Mouse (Mus musculus): ENCODE data around the gene Prickle4. TPM values are rescaled to one million over a fixed set of nuclear protein-coding genes. Genes with fewer than 3 reads are reported as not detected.
"Not testable (repeated sequence)": the region's sequence is repeated elsewhere in the genome, so short reads cannot be mapped to it uniquely, and the experiment has no call there.

Gene Prickle4
- polyA plus RNA-seq, 1 experiment, result 1.5 TPM

DNA sequence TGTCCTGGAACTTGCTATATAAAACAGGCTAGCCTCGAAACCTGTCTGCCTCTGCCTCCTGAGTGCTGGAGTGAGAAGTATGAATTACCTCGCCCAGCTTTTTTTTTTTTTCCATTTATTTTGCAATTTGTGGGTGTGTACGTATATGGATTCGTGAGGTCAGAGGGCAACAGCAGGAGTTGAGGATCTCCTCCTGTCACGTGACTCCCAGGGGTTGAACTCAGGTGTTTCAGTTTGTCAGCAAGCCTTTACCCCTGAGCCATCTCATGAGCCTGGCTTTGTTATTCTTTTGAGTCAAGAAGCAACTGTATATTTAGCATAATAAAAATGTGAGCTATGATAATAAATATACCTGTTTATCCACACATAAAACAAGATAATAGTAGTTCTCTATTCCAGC lies 38.8 kb downstream of the Prickle4 start:
- TF ChIP-seq CTCF (IDR thresholded peaks at IDR 0.05; ENCODE audit: borderline replicate concordance, insufficient read depth, low read depth, low read length) (no peak), POLR2A (IDR thresholded peaks at IDR 0.05; ENCODE audit: borderline replicate concordance, insufficient read depth, low read length) (no peak)
- no peak overlapping the region for H3K27ac ChIP-seq (ENCODE audit: insufficient read depth, low read length)
- H3K4me3 ChIP-seq (replicated peaks; ENCODE audit: insufficient read depth, low read depth, low read length), result no peak overlapping the region
- no peaks in the 10 kb centered on the region for H3K4me1 ChIP-seq (ENCODE audit: control insufficient read depth, insufficient read depth, low read length)
- DNase-seq, result no peak
- no peaks in the 10 kb centered on the region for H3K27me3 ChIP-seq (ENCODE audit: control insufficient read depth, insufficient read depth, low read length)
- WGBS, result 81% methylated on average over 5 of the region's 5 CpGs

DNA sequence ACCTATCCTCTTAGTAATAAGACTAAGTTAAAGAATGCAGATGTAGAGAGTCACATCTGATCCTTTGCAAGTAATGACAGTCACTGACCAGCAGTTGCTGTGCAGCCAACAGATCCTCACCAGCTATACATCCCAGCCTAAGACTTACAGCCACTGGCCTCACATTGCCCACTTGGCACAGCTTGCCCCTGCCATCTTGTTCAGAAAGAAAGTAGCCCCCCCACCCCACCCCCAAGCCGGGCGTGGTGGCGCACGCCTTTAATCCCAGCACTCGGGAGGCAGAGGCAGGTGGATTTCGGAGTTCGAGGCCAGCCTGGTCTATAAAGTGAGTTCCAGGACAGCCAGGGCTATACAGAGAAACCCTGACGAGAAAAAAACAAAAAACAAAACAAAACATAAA lies 40.2 kb downstream of the Prickle4 start:
- WGBS, result 92% methylated on average over 8 of the region's 8 CpGs
- not testable (repeated sequence) for DNase-seq; H3K4me3 ChIP-seq (replicated peaks; ENCODE audit: insufficient read depth, low read depth, low read length); H3K27ac ChIP-seq (ENCODE audit: insufficient read depth, low read length); H3K27me3 ChIP-seq (ENCODE audit: control insufficient read depth, insufficient read depth, low read length); H3K4me1 ChIP-seq (ENCODE audit: control insufficient read depth, insufficient read depth, low read length)

DNA sequence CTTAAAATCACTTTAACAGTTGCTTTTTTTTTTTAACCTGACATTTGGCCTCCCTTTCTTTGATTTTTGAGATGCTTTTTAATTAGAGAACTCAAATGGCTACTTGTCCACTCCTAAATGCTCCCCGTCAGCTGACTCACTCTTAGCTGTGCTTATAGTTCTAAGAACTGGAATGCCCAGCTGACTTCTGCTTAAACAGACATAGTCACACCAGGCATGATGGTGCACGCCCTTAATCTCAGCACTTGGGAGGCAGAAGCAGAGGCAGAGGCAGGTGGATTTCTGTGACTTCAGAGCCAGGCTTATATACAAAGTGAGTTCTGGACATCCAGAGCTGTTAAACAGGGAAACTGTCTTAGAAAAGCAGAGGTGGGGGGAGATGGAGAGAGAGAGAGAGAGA lies 42.6 kb downstream of the Prickle4 start:
- DNase-seq, result no peak
- Histone ChIP-seq H3K4me3 (replicated peaks; ENCODE audit: insufficient read depth, low read depth, low read length) (no peak overlapping the region), H3K27ac (ENCODE audit: insufficient read depth, low read length) (no peak overlapping the region), H3K4me1 (ENCODE audit: control insufficient read depth, insufficient read depth, low read length) (no peaks in the 10 kb centered on the region), H3K27me3 (ENCODE audit: control insufficient read depth, insufficient read depth, low read length) (no peaks in the 10 kb centered on the region)
- TF ChIP-seq CTCF (IDR thresholded peaks at IDR 0.05; ENCODE audit: borderline replicate concordance, insufficient read depth, low read depth, low read length), result no peak
- WGBS, result 87% methylated on average over 2 of the region's 2 CpGs

DNA sequence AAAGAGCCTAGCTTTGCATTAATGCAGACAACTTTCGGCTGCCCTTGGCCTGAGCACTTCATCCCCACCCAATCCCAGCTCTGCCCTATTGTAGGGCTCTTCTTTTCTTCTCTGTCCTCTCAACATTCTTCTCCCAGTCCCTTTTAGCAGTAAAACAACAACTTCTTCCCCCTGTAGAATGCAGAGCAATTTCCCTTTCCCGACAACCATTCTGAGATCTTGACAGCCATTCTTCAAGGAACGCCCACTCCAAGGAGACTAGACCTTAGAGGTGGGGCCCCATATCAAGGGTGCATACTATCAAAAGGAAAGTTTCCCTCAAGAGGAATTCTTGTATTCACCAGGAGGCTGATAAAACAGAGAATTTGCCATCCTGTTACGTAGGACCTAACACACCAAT lies 45.6 kb downstream of the Prickle4 start:
- no peak for DNase-seq
- Histone ChIP-seq H3K4me1 (ENCODE audit: control insufficient read depth, insufficient read depth, low read length) (no peaks in the 10 kb centered on the region), H3K27me3 (ENCODE audit: control insufficient read depth, insufficient read depth, low read length) (no peaks in the 10 kb centered on the region), H3K27ac (ENCODE audit: insufficient read depth, low read length) (no peak overlapping the region), H3K4me3 (replicated peaks; ENCODE audit: insufficient read depth, low read depth, low read length) (no peak overlapping the region)
- 68% methylated on average over 4 of the region's 4 CpGs for WGBS
- TF ChIP-seq CTCF (IDR thresholded peaks at IDR 0.05; ENCODE audit: borderline replicate concordance, insufficient read depth, low read depth, low read length) (no peak), POLR2A (IDR thresholded peaks at IDR 0.05; ENCODE audit: borderline replicate concordance, insufficient read depth, low read length) (no peak)

DNA sequence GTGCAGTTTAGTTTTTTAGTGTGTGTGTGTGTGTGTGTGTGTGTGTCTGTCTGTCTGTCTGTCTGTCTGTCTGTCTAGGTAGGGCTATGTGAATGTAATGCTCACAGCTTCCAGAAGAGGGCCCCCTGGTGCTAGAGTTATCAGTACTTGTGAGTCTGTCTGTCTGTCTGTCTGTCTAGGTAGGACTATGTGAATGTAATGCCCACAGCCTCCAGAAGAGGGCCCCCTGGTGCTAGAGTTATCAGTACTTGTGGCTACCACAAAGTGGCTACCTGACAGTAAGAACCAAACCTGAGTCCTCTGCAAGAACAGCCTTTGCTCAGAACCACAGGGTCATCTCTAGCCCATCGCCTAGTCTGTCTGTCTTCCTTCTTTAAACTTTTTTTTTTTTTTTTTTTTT lies 47.9 kb downstream of the Prickle4 start:
- Histone ChIP-seq H3K27me3 (ENCODE audit: control insufficient read depth, insufficient read depth, low read length) (no peaks in the 10 kb centered on the region), H3K27ac (ENCODE audit: insufficient read depth, low read length) (no peak overlapping the region), H3K4me3 (replicated peaks; ENCODE audit: insufficient read depth, low read depth, low read length) (no peak overlapping the region), H3K4me1 (ENCODE audit: control insufficient read depth, insufficient read depth, low read length) (no peaks in the 10 kb centered on the region)
- WGBS, result 67% methylated on average over 1 of the region's 1 CpGs
- TF ChIP-seq CTCF (IDR thresholded peaks at IDR 0.05; ENCODE audit: borderline replicate concordance, insufficient read depth, low read depth, low read length) (peak; percentile 34; the same call in 1 of the 2 replicates), POLR2A (IDR thresholded peaks at IDR 0.05; ENCODE audit: borderline replicate concordance, insufficient read depth, low read length) (no peak)
- DNase-seq, result peak; percentile 20 to 26

DNA sequence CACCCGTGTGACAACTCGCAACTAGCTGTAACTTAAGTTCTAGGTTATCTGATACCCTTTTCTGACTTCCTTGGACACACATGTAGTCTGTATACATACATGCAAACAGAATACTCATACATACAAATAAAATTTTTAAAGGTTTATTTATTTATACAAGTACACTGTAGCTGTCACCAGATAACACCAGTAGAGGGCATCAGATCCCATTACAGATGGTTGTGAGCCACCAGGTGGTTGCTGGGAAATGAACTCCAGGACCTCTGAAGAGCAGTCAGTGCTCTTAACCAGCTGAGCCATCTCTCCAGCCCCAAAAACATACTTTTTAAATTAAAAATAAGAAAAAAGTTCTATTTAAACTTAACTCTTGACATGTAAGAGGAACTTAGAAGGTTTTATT lies 51.5 kb downstream of the Prickle4 start:
- DNase-seq, result no peak
- Histone ChIP-seq H3K4me3 (replicated peaks; ENCODE audit: insufficient read depth, low read depth, low read length) (no peak overlapping the region), H3K27ac (ENCODE audit: insufficient read depth, low read length) (no peak overlapping the region), H3K27me3 (ENCODE audit: control insufficient read depth, insufficient read depth, low read length) (no peaks in the 10 kb centered on the region), H3K4me1 (ENCODE audit: control insufficient read depth, insufficient read depth, low read length) (no peaks in the 10 kb centered on the region)
- 88% methylated on average over 2 of the region's 2 CpGs for WGBS
- TF ChIP-seq POLR2A (IDR thresholded peaks at IDR 0.05; ENCODE audit: borderline replicate concordance, insufficient read depth, low read length), result no peak
- no peak for TF ChIP-seq CTCF (IDR thresholded peaks at IDR 0.05; ENCODE audit: borderline replicate concordance, insufficient read depth, low read depth, low read length)

Other genes starting within 250 kb of the Prickle4 start
- 30.7 and 32.0 TPM in 2 replicates for gene Taf8, start 192.4 kb downstream of the Prickle4 start, polyA plus RNA-seq (2012; rRNA removed)
- gene Ccnd3, start 189.7 kb downstream of the Prickle4 start, polyA plus RNA-seq (2012; rRNA removed), result 50.5 and 57.3 TPM in 2 replicates
- gene Bysl, start 83.2 kb downstream of the Prickle4 start, polyA plus RNA-seq (2012; rRNA removed), result 13.6 and 14.9 TPM in 2 replicates
- gene Med20, start 83.2 kb downstream of the Prickle4 start, polyA plus RNA-seq (2012; rRNA removed), result 43.7 and 47.1 TPM in 2 replicates
- 1.7 and 2.1 TPM in 2 replicates for gene Gm20517, start 83.1 kb downstream of the Prickle4 start, polyA plus RNA-seq (2012; rRNA removed)
- 11.1 and 11.2 TPM in 2 replicates for gene Usp49, start 64.0 kb downstream of the Prickle4 start, polyA plus RNA-seq (2012; rRNA removed)
- gene Tomm6, start 6.3 kb downstream of the Prickle4 start, polyA plus RNA-seq (2012; rRNA removed), result 148 and 167 TPM in 2 replicates
- gene Frs3, start 5.7 kb downstream of the Prickle4 start, polyA plus RNA-seq (2012; rRNA removed), result 46.5 and 51.3 TPM in 2 replicates
- 6.6 and 7.0 TPM in 2 replicates for gene Gm21981, start 281 bp downstream of the Prickle4 start, polyA plus RNA-seq (2012; rRNA removed)
- 0.13 and 0.31 TPM in 2 replicates for gene Pgc, start 32.1 kb upstream of the Prickle4 start, polyA plus RNA-seq (2012; rRNA removed)
- gene Tfeb, start 42.3 kb upstream of the Prickle4 start, polyA plus RNA-seq (2012; rRNA removed), result 26.4 and 27.5 TPM in 2 replicates
- gene Mdfi, start 140.0 kb upstream of the Prickle4 start, polyA plus RNA-seq (2012; rRNA removed), result 24.1 and 32.5 TPM in 2 replicates
- gene Foxp4, start 229.9 kb upstream of the Prickle4 start, polyA plus RNA-seq (2012; rRNA removed), result 52.4 and 55.4 TPM in 2 replicates